Mouse (Mus musculus) thymus, adult 18-20 months (tissue): ENCODE measurements around the gene Herc6.
A peak's percentile ranks its signal among the peaks of the same experiment; 100 is the strongest.

ENCODE experiments used
- DNase-seq, 2 experiments: peaks; one replicate each; pipeline ENCODE4 v3.0.0; 2022; ENCODE audit warnings: mixed read lengths in 2 of 2

The Herc6 gene

DNA sequence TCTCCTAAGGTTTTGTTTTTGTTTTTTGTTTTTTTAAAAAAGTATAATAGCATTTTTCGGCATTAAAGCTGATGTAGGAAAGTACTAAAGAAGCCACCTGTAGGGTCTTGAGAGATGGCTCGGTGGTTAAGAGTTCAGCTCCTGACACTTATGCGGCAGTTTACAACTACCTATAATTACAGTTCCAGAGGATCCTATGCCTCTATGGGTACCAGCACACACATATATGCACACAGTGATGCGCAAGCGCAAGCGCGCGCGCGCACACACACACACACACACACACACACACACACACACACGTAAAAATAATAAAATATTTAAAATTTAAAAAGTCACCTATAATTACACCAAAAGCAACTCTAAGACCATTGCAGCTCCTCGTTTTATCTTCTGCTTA lies 795 bp downstream of the Herc6 start:
- DNase-seq: no peak

DNA sequence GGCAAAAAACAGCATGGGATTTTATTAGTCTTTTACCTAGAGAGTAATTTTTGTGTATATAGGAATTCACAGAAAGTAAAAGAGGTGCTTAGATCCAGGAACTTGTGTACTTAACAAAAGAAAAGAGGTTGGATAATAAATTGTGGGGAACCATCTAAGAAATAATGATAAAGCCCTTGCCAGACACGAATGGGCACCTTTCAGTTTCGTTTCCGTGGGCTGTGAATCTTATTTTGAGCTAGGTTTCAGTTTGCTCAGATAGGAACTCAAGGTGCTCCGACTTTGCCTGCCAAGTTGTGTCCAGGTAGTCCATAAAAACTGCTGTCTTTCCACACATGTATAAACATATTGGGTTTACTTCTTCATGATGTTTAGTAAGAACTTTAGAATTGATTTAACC lies 1.6 kb downstream of the Herc6 start:
- no peak for DNase-seq

GRCm38 (mm10) chr6:57605546-57606307 lies 24.9 kb downstream of the Herc6 start:
- no peak for DNase-seq

DNA sequence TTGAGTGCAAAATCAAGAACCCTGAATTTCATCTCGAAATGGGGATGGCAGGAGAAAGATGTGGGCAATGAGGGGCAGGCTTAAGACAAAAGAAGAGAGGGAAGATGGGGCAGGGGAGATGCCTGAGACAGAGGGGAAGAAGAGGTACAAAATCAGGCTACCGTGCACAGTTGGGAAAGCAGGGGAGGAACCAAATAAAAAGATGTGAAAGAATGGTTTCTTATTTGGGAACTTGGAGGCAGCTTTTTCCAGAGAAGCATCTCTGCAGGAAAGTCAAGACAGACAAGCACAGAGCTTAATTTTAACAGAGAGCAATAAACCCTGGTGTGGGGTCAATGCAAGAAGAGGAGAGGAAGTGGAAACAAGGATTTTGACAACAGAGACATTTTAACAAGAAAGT lies 27.2 kb downstream of the Herc6 start:
- no peak for DNase-seq

DNA sequence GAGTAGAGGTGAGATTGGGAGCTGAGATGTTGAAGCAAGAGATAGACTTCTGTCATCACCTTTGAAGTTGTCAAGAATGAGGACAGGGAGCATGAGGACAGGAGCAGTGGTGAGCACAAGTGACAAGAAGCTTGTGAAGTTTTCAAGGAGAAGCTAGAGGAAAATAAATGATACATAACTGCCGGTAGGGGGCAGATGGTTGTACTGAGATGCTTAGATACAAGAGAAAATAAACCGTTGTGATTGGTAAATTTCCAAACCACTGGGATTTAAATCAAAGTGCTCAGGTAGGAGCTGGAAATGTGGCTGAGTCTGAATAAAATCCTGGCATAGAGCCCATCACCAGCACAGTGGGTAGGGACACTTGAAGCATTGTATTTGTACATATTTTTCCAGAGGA lies 28.8 kb downstream of the Herc6 start:
- DNase-seq: no peak

GRCm38 (mm10) chr6:57615788-57616187 lies 35.0 kb downstream of the Herc6 start:
- no peak for DNase-seq

- DNase-seq: no peak
These were observed 58.7 kb downstream of the Herc6 start for GRCm38 (mm10) chr6:57639531-57639930.

DNA sequence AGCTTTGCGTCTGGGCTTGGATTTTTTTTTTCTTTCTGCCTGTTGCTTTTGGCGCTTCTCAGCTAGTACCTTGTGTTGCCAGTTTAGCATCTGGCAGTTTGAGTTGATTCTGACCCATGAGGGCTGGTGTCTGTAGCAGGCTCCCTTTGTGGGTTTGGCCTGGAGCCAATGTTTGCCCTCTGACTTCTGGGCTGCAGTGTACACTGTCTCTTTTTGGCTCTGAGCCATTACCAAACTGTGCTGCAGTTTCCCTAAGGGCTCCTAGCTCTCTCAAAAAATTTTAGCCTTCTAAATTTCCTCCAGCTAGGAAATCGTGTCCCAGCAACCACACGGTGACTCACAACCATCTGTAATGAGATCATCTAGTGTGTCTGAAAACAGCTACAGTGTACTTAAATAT lies 61.0 kb downstream of the Herc6 start:
- DNase-seq: no peak

- DNase-seq: no peak
These were observed 66.5 kb downstream of the Herc6 start for GRCm38 (mm10) chr6:57647256-57647655.

DNA sequence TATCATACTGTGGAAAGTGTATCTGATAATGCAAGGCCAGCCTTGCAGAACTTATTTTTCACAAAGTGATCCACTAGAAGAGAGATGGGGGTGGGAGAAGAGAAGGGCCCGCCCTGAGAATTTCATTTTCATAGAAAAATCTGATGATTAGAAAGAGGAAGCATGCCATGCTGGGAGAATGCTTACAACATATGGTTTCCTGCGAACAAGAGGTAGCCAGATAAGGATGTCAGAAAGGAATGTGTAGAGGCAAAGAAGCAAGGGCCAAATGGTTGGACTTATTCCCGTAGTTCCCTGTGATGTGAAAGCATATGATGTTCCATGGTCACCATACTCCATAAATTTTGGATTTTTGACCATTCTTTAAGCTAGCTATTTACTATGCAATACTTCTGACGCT lies 80.5 kb downstream of the Herc6 start:
- no peak for DNase-seq

DNA sequence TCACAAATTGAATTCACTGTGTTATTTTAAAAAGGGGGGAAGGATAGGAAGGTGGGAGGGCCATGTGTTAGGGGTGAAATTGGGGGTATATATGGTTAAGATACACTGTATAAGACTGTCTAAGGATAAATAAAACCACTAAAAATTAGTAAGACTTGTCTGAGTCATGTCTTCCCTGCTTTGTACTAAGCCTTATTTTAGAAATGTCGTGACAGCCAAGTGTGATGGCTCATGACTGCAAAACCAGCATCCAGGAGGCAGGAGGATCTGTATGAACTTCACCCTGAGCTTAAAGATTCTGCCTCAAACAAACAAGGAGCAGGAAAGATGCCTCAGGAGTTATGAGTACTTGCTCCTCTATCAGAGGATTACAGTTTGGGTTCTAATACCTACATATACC lies 103.4 kb downstream of the Herc6 start:
- DNase-seq: no peak

GRCm38 (mm10) chr6:57691467-57692261 lies 110.9 kb downstream of the Herc6 start, which contains the start of gene Pyurf:
Pyurf (minus strand) TSS chr6:57692078.
- peak; percentile 76 to 83 for DNase-seq

DNA sequence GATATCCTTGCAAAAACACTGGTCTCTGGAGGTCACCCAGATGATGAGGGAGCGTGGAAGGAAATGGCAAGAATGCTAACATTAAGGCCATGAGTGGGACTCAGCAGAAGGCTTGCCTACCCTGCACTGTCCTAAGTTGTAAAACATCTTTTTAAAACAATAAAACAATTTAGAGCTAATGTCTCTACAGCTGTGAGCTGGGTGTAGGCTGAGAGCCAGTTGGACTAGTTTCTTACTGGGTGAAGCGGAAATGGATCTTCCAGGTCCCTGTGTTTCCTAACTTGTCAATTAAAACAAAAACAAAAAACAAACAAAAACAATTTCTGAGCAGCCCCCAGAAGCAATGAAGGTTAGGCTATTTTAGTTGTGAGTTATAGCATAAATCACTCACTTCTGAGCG lies 112.3 kb downstream of the Herc6 start:
- no peak for DNase-seq

GRCm38 (mm10) chr6:57701686-57702085 lies 120.9 kb downstream of the Herc6 start:
- DNase-seq: no peak

- DNase-seq: no peak
These were observed 121.6 kb downstream of the Herc6 start, which contains the start of gene Lancl2 for GRCm38 (mm10) chr6:57702376-57702742. Lancl2 (plus strand) TSS chr6:57702540.

DNA sequence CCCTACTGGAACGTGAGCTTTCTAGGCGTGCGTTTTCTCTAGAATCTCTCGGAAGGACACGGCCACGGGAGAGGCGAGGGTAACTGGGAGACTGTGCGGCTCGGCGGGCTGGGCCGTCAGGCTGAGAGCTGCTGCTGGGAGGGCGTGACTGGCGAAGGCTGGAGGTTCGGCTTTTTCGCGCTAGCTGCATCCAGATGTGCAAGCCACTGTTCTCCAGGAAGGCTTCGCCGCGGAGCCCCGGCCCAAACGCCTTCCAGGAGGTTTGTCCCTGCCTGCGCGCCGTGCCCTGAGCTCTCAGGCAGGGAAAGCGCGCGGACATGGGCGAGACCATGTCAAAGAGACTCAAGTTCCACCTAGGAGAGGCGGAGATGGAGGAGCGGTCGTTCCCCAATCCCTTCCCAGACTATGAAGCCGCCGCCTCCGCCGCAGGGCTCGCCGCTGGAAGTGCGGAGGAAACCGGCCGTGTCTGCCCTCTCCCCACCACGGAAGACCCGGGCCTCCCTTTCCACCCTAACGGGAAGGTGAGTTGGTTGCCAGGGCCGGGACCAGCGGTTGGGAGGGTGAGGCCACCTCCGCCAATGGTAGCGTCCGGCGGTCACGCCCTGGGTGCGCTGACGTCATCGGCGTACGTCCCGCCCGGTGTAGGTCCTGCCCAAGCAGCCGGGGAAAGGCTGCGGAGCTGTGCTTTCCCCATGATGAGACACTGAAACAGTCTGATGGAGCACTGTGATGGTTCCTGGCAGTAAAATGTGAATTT lies 122.1 kb downstream of the Herc6 start:
- DNase-seq: peak; percentile 88 to 92

DNA sequence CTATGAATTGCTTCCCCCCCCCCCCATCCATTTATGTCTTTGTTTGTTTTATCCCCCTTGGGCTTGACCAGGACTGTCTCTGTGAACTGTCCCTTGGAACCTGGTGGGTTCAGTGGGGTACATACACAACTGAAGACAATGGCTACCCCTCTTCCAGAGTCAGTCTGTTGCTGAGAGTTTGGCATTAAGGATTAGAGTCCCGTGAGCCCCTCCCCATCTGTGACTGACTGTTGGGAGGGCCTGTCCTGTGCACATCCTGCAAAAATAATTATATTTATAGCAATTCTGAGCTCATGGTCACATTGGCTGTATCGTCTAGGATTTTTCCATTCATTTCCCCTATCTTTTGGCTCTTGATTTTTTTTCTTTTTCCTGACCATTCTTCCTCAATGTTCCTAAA lies 122.9 kb downstream of the Herc6 start:
- DNase-seq: no peak

GRCm38 (mm10) chr6:57706721-57707120 lies 125.9 kb downstream of the Herc6 start:
- no peak for DNase-seq

GRCm38 (mm10) chr6:57711726-57712125 lies 130.9 kb downstream of the Herc6 start:
- no peak for DNase-seq
